Mouse (Mus musculus) forebrain, postnatal 0 days (tissue): ENCODE data around the gene Rsph10b. TPM values are rescaled to one million over a fixed set of nuclear protein-coding genes. Genes with fewer than 3 reads are reported as not detected.
A peak's percentile ranks its signal among the peaks of the same experiment; 100 is the strongest.

Source experiments
- ATAC-seq: fragments of 200-750 bp; cut with Nextera tagmentation; 2 replicates; pipeline ENCODE4 v1.8.0; 2017; ENCODE audit warnings: mild to moderate bottlenecking, moderate library complexity
- DNase-seq: peaks from one replicate; pipeline ENCODE4 v3.0.0-alpha.2; 2015
- H3K27ac ChIP-seq: fragments of 300-500 bp; sonication (generic); 2 replicates; pipeline ENCODE4 v1.5.1; 2014; ENCODE audit warnings: low read depth, mild to moderate bottlenecking, antibody characterized with exemption, low read length, moderate library complexity, mixed read lengths
- H3K27me3 ChIP-seq: fragments of 300-500 bp; sonication (generic); 2 replicates; pipeline ENCODE4 v1.6.1; 2014; ENCODE audit warnings: mild to moderate bottlenecking, low read length, mixed read lengths; ENCODE audit not compliant: insufficient read depth
- H3K36me3 ChIP-seq: fragments of 300-500 bp; sonication (generic); 2 replicates; pipeline ENCODE4 v1.6.1; 2014; ENCODE audit warnings: mild to moderate bottlenecking, moderate library complexity; ENCODE audit not compliant: insufficient read depth
- H3K4me1 ChIP-seq: fragments of 300-500 bp; sonication (generic); 2 replicates; pipeline ENCODE4 v1.6.1; 2014; ENCODE audit warnings: antibody characterized with exemption; ENCODE audit not compliant: insufficient read depth
- H3K4me2 ChIP-seq: fragments of 300-500 bp; sonication (generic); 2 replicates; pipeline ENCODE4 v1.6.1; 2014; ENCODE audit warnings: low read depth, mild to moderate bottlenecking, moderate library complexity
- H3K4me3 ChIP-seq: fragments of 300-500 bp; sonication (generic); 2 replicates; pipeline ENCODE4 v1.5.1; 2014; ENCODE audit warnings: low read depth, low read length, mixed read lengths
- H3K9ac ChIP-seq: fragments of 300-500 bp; sonication (generic); 2 replicates; pipeline ENCODE4 v1.6.1; 2014; ENCODE audit warnings: mild to moderate bottlenecking
- H3K9me3 ChIP-seq: fragments of 300-500 bp; sonication (generic); 2 replicates; pipeline ENCODE4 v1.6.1; 2016; ENCODE audit warnings: low read length
- CTCF ChIP-seq: sonication (generic); IDR thresholded peaks from 2 replicates; pipeline ENCODE4 v1.5.1; 2016; ENCODE audit warnings: antibody characterized with exemption, control low read depth, low read depth
- WGBS: fragments of 180-500 bp; shearing (Covaris S2); extraction: QIAGEN DNeasy Blood & Tissue Kit; methylation state at CpG from one replicate; pipeline ENCODE4 v1.1.7; 2014; 5-methylcytosine and 5-hydroxymethylcytosine counted together
- polyA plus RNA-seq: library from polyadenylated mRNA; unstranded; fragments of >200 nt; fragmentation: Nextera tagmentation; extraction: Ambion mirVana; gene quantifications from 2 replicates; pipeline ENCODE4 v1.2.1, GENCODE M21; 2015
- total RNA-seq: library from RNA; depleted of rRNA; stranded (reverse); fragments of >200 nt; gene quantifications from 2 replicates; pipeline ENCODE4 v1.2.3, GENCODE M21; 2014

Rsph10b gene
- total and polyA plus RNA-seq, 2 experiments from 2014 or later, result 3.4 to 4.3 TPM

DNA sequence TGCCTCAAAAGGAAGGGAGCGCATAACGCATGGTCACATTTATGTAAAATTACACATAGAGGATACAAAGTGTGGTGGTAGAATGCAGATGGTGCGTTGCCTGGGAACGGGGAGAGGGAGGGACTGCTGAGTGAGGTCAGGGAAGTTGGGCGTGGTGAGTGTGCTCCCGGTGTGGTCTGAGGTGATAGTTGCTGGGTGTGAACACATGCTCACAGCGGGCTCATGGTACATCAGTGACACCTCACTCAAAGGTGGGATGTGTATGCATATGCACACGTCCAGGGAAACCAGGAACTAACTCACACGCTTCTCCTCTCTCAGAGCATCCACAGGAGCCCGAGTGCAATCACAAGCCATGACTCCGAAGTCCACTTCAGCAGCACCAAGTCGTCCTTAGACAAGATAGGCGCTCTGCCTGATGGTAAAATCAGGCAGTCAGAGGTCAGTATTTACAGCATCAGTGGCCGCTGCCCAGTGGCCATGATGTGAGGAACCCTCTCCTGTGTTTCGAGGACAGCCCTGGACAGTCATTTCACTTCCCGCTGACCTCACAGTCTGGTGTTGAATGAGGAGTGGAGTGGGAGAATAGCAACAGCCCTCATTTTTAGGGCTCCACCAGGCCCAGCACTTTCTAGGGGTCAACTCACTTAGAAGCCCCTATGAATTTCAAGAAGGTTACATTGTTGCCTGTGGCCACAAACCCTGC lies 44.0 kb downstream of the Rsph10b start:
- DNase-seq (no peak), ATAC-seq (no peak)
- H3K4me3 ChIP-seq, result no peak overlapping the region
- H3K9me3 ChIP-seq, result no peaks in the 10 kb centered on the region
- no peak overlapping the region for H3K9ac ChIP-seq
- H3K4me2 ChIP-seq, result no peak overlapping the region
- 82% methylated on average over 16 of the region's 16 CpGs for WGBS
- no peak for TF ChIP-seq CTCF
- no peak overlapping the region for H3K27ac ChIP-seq
- H3K27me3 ChIP-seq, result no peaks in the 10 kb centered on the region
- no peaks in the 10 kb centered on the region for H3K36me3 ChIP-seq
- H3K4me1 ChIP-seq, result no peaks in the 10 kb centered on the region

DNA sequence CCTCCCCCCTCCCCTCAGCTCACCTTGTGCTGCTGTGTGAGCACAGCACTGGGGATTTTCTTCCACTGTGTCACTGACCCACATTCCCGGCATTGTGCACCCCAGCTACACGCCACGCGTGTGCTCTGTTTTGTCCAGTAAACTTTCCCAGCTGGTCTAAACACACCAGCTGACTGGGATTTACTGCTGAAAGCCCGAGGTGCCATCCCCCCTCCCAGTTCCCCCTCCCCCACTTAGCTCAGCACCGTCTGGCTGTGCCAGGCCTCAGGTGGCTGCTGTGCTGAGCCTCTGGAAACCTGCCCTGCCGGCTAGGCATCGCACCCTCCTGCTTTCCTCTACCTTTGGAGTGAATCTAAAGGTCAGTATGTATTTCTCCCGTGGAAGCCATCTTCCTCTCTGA lies 48.0 kb downstream of the Rsph10b start:
- Histone ChIP-seq H3K9me3 (no peaks in the 10 kb centered on the region), H3K27me3 (no peaks in the 10 kb centered on the region), H3K4me2 (no peak overlapping the region), H3K4me3 (no peak overlapping the region), H3K4me1 (no peaks in the 10 kb centered on the region), H3K9ac (no peak overlapping the region), H3K36me3 (peaks cover 16% of the 10 kb centered on the region), H3K27ac (no peak overlapping the region)
- DNase-seq (peak; percentile 12), ATAC-seq (no peak; the same call in 1 of the 2 replicates)
- 24% methylated on average over 9 of the region's 9 CpGs for WGBS
- no peak for TF ChIP-seq CTCF

DNA sequence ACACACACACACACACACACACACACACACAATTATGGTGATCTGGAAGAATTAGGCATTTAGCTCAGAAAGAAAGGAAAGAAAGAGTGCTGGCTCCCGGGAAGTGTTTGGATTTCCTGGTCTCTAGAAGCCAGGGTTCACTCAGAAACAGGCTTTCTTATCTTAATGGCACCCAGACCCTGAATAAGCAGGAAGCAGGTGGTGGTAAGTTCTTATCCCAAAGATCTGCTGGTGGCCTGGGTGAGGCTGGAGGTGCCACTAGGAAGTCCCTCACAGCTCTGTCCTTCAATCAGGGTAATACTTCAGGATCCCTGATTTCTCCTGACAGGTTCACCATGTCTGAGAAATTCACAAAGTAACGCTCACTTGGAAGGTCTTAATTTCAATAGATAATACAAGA lies 49.5 kb downstream of the Rsph10b start:
- Histone ChIP-seq H3K27ac (no peak overlapping the region), H3K27me3 (no peaks in the 10 kb centered on the region), H3K36me3 (peaks cover 26% of the 10 kb centered on the region), H3K4me1 (no peaks in the 10 kb centered on the region), H3K9ac (no peak overlapping the region), H3K4me3 (no peak overlapping the region), H3K9me3 (no peaks in the 10 kb centered on the region), H3K4me2 (no peak overlapping the region)
- WGBS, result 81% methylated on average over 2 of the region's 2 CpGs
- TF ChIP-seq CTCF, result no peak
- ATAC-seq, result no peak
- DNase-seq, result no peak

DNA sequence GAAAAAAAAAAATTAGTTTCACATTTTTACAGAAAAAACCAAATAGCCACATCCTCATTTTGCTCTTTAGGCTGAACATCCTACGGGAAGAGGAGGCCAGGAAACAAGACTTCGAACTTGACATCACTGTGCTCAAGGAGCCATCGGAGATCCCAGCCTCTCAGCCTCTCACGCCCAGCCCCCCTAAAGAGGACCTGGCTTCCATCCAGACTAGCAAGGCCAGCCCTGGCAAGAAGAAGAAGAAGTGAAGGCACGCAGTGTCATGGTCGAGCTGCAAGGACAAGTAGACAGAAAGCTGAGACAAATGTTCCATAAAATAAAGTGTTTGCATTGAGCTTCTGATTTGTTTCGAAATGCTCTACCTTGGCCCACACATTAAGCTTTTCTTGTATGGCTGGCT lies 52.5 kb downstream of the Rsph10b start:
- ATAC-seq (no peak), DNase-seq (no peak)
- WGBS, result 81% methylated on average over 7 of the region's 7 CpGs
- TF ChIP-seq CTCF, result no peak
- Histone ChIP-seq H3K9ac (no peak overlapping the region), H3K4me1 (no peaks in the 10 kb centered on the region), H3K27ac (no peak overlapping the region), H3K4me2 (no peak overlapping the region), H3K9me3 (no peaks in the 10 kb centered on the region), H3K36me3 (peaks cover 55% of the 10 kb centered on the region), H3K4me3 (no peak overlapping the region), H3K27me3 (no peaks in the 10 kb centered on the region)

DNA sequence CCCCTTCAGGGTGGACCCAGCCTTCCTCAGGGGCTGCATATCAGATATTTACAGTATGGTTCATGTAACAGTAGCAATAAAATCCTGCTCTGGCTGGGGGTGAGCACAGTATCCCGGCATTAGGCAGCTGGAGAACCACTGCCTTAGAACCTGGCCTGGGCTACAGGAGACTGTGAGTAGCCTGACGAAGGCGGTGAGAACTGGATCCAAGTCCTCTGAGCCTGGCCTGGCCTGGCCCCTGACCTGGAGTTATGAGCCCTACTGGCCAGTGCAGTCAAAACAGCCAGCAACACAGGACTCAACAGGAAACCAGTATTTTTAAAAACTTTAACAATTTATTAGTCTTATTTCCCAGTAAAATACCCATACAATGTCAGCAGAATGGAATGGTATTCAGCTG lies 54.8 kb downstream of the Rsph10b start:
- 94% methylated on average over 3 of the region's 3 CpGs for WGBS
- Histone ChIP-seq H3K9me3 (no peaks in the 10 kb centered on the region), H3K27me3 (no peaks in the 10 kb centered on the region), H3K27ac (no peak overlapping the region), H3K36me3 (peaks cover 77% of the 10 kb centered on the region), H3K4me3 (no peak overlapping the region), H3K9ac (no peak overlapping the region), H3K4me2 (no peak overlapping the region), H3K4me1 (no peaks in the 10 kb centered on the region)
- TF ChIP-seq CTCF, result no peak
- ATAC-seq (no peak), DNase-seq (no peak)

DNA sequence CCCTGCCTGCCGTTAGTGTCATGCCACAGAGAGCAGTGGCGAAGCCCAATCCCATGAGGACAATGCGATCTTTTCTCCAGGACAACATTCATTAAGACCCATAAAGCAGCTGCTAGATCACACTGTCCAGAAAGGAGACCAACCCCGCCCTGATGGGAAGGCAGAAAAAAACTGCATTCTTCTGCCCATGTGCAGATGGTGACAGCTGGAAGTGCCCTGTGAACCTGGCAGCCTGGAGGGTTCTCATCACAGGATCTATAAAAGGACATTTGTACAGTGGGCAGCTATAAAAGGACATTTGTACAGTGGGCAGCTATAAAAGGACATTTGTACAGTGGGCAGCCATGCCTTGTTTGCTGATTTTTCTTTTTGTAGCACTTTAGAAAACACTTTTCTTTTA lies 56.2 kb downstream of the Rsph10b start:
- WGBS, result 83% methylated on average over 4 of the region's 4 CpGs
- Histone ChIP-seq H3K4me3 (no peak overlapping the region), H3K9ac (no peak overlapping the region), H3K27ac (no peak overlapping the region), H3K36me3 (peaks cover 91% of the 10 kb centered on the region), H3K9me3 (no peaks in the 10 kb centered on the region), H3K4me1 (no peaks in the 10 kb centered on the region), H3K27me3 (no peaks in the 10 kb centered on the region), H3K4me2 (no peak overlapping the region)
- DNase-seq (no peak), ATAC-seq (no peak)
- TF ChIP-seq CTCF, result no peak

DNA sequence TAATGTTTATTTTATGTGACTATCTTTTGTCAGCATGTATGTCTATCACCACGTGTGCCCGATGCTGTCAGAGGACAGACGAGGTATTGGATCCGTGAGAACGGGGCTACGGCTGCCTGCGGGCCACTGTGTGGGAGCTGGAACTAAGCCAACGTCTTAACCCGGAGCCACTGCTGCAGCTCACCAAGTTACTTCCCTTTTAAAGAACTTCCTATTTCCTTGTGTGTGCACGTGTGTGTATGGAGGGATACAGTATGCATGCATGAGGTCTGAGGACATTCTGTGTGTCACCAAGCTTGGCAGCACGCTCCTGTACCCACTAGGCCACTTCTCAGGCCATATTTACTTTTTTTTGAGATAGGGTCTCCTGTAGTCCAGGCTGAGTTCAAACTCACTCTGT lies 57.3 kb downstream of the Rsph10b start:
- Histone ChIP-seq H3K9me3 (no peaks in the 10 kb centered on the region), H3K4me1 (no peaks in the 10 kb centered on the region), H3K9ac (no peak overlapping the region), H3K36me3 (peaks cover 89% of the 10 kb centered on the region), H3K4me3 (no peak overlapping the region), H3K27me3 (no peaks in the 10 kb centered on the region), H3K27ac (no peak overlapping the region), H3K4me2 (no peak overlapping the region)
- DNase-seq (no peak), ATAC-seq (no peak)
- 84% methylated on average over 11 of the region's 11 CpGs for WGBS
- TF ChIP-seq CTCF, result no peak
